Mouse (Mus musculus): ENCODE data around the gene Bphl.

DNA sequence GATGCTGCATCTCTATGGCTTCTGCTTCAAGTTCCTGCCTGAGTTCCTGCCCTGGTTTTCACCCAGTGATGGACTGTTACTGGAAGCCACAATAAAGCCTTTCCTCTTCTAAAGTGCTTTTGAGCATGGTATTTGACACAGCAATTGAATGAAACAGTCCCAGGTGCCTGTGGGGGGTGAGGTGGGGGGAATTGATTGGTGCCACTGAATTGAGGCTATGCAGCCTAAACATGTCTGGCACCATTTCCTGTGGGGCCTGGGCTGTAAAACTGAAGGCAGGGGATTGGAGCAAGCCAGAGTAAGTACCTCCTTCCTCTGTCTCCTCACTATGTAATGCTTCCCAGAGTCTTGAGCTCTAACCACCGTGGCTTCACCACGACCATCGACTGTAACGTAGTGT is 77.3 kb downstream of the Bphl start:
- no peak for TF ChIP-seq POLR2A (IDR thresholded peaks at IDR 0.05; ENCODE audit: borderline replicate concordance, low read depth, low read length)
- TF ChIP-seq CTCF (IDR thresholded peaks at IDR 0.05; ENCODE audit: low read depth, low read length): no peak
